Mouse (Mus musculus) midbrain, embryonic 11.5 days (tissue): ENCODE measurements around the gene Prr19. TPM values are rescaled to one million over a fixed set of nuclear protein-coding genes. Genes with fewer than 3 reads are reported as not detected.

Experiments used
- ATAC-seq: fragments of 200-750 bp; cut with Nextera tagmentation; 2 replicates; pipeline ENCODE4 v1.8.0; 2017; ENCODE audit warnings: moderate TSS enrichment, moderate library complexity; ENCODE audit not compliant: low FRiP score
- DNase-seq: peaks from one replicate; pipeline ENCODE4 v3.0.0; 2015; ENCODE audit warnings: low spot score; ENCODE audit errors: missing footprints
- H3K27ac ChIP-seq: fragments of 300-500 bp; sonication (generic); 2 replicates; pipeline ENCODE4 v1.5.1; 2014; ENCODE audit warnings: low read depth, low read length
- H3K27me3 ChIP-seq: fragments of 300-500 bp; sonication (generic); 2 replicates; pipeline ENCODE4 v1.6.1; 2014; ENCODE audit warnings: mild to moderate bottlenecking, low read length, moderate library complexity, mixed read lengths; ENCODE audit not compliant: control insufficient read depth, insufficient read depth
- H3K36me3 ChIP-seq: fragments of 300-500 bp; sonication (generic); 2 replicates; pipeline ENCODE4 v1.6.1; 2014; ENCODE audit warnings: mild to moderate bottlenecking, low read length, moderate library complexity, mixed read lengths; ENCODE audit not compliant: control insufficient read depth, insufficient read depth
- H3K4me1 ChIP-seq: fragments of 300-500 bp; sonication (generic); 2 replicates; pipeline ENCODE4 v1.6.1; 2014; ENCODE audit warnings: low read length; ENCODE audit not compliant: control insufficient read depth, insufficient read depth
- H3K4me2 ChIP-seq: fragments of 300-500 bp; sonication (generic); 2 replicates; pipeline ENCODE4 v1.6.1; 2014; ENCODE audit warnings: mild to moderate bottlenecking, moderate library complexity
- H3K4me3 ChIP-seq: fragments of 300-500 bp; sonication (generic); 2 replicates; pipeline ENCODE4 v1.5.1; 2014; ENCODE audit warnings: low read depth, low read length
- H3K9ac ChIP-seq: fragments of 300-500 bp; sonication (generic); 2 replicates; pipeline ENCODE4 v1.6.1; 2014; ENCODE audit warnings: low read length
- H3K9me3 ChIP-seq: fragments of 300-500 bp; sonication (generic); 2 replicates; pipeline ENCODE4 v1.6.1; 2016; ENCODE audit warnings: low read length; ENCODE audit not compliant: control insufficient read depth
- WGBS: fragments of 180-500 bp; shearing (Covaris S2); extraction: QIAGEN DNeasy Blood & Tissue Kit; methylation state at CpG from one replicate; pipeline ENCODE4 v1.1.7; 2014; 5-methylcytosine and 5-hydroxymethylcytosine counted together
- polyA plus RNA-seq: library from polyadenylated mRNA; unstranded; fragments of >200 nt; fragmentation: Nextera tagmentation; extraction: Ambion mirVana; gene quantifications from 2 replicates; pipeline ENCODE4 v1.2.1, GENCODE M21; 2014

The Prr19 gene
- polyA plus RNA-seq, 1 experiment from 2014 or later: 1.2 TPM

GRCm38 (mm10) chr7:25309425-25309824, 8.2 kb downstream of the Prr19 start:
- whole genome bisulfite sequencing: 87% methylated on average over 9 of the region's 9 CpGs
- peaks cover 7% of the 10 kb centered on the region for H3K4me1 ChIP-seq
- H3K27me3 ChIP-seq: peaks cover 20% of the 10 kb centered on the region
- H3K27ac ChIP-seq: no peak overlapping the region
- no peaks in the 10 kb centered on the region for H3K9me3 ChIP-seq
- H3K4me2 ChIP-seq: no peak overlapping the region
- no peaks in the 10 kb centered on the region for H3K36me3 ChIP-seq
- ATAC-seq (no peak), DNase-seq (no peak)
- no peak overlapping the region for H3K9ac ChIP-seq
- no peak overlapping the region for H3K4me3 ChIP-seq

- no peak for DNase-seq
- ATAC-seq: no peak
- Histone ChIP-seq H3K4me3 (no peak overlapping the region), H3K27ac (no peak overlapping the region), H3K9me3 (no peaks in the 10 kb centered on the region), H3K4me1 (peaks cover 14% of the 10 kb centered on the region), H3K4me2 (no peak overlapping the region), H3K9ac (no peak overlapping the region), H3K36me3 (no peaks in the 10 kb centered on the region), H3K27me3 (peaks cover 33% of the 10 kb centered on the region)
- WGBS: 78% methylated on average over 11 of the region's 11 CpGs
Observed at GRCm38 (mm10) chr7:25311193-25311592, 10.0 kb downstream of the Prr19 start.

- H3K4me3 ChIP-seq: no peak overlapping the region
- no peak overlapping the region for H3K27ac ChIP-seq
- no peak overlapping the region for H3K9ac ChIP-seq
- H3K36me3 ChIP-seq: no peaks in the 10 kb centered on the region
- peaks cover 12% of the 10 kb centered on the region for H3K4me1 ChIP-seq
- no peak overlapping the region for H3K4me2 ChIP-seq
- peaks cover 33% of the 10 kb centered on the region for H3K27me3 ChIP-seq
- no peaks in the 10 kb centered on the region for H3K9me3 ChIP-seq
- DNase-seq (peak; percentile 81), ATAC-seq (no peak)
- WGBS: 45% methylated on average over 7 of the region's 7 CpGs
Observed at GRCm38 (mm10) chr7:25313325-25313724, 12.1 kb downstream of the Prr19 start.

GRCm38 (mm10) chr7:25314606-25315305, 13.5 kb downstream of the Prr19 start:
- H3K4me1 ChIP-seq: peaks cover 14% of the 10 kb centered on the region
- ATAC-seq (no peak), DNase-seq (peak; percentile 86)
- H3K4me3 ChIP-seq: peak overlapping the region; percentile 37
- peak overlapping the region; percentile 67 for H3K4me2 ChIP-seq
- peak overlapping the region; percentile 61 for H3K9ac ChIP-seq
- H3K27ac ChIP-seq: no peak overlapping the region
- no peaks in the 10 kb centered on the region for H3K9me3 ChIP-seq
- no peaks in the 10 kb centered on the region for H3K36me3 ChIP-seq
- peaks cover 33% of the 10 kb centered on the region for H3K27me3 ChIP-seq
- WGBS: 2% methylated on average over 43 of the region's 51 CpGs

- peaks cover 14% of the 10 kb centered on the region for H3K4me1 ChIP-seq
- whole genome bisulfite sequencing: 1% methylated on average over 69 of the region's 69 CpGs
- H3K9ac ChIP-seq: peak overlapping the region; percentile 61
- H3K4me3 ChIP-seq: peak overlapping the region; percentile 37
- DNase-seq (peak; percentile 91), ATAC-seq (no peak)
- no peaks in the 10 kb centered on the region for H3K36me3 ChIP-seq
- no peaks in the 10 kb centered on the region for H3K9me3 ChIP-seq
- H3K27me3 ChIP-seq: peaks cover 33% of the 10 kb centered on the region
- H3K4me2 ChIP-seq: peak overlapping the region; percentile 67
- H3K27ac ChIP-seq: no peak overlapping the region
Observed at GRCm38 (mm10) chr7:25315306-25316041, 14.3 kb downstream of the Prr19 start.

- H3K27ac ChIP-seq: peak within 1 kb of the TSS; percentile 48
- no peaks in the 10 kb centered on the region for H3K9me3 ChIP-seq
- peak; percentile 100 for DNase-seq
- peak within 1 kb of the TSS; percentile 87 for H3K4me2 ChIP-seq
- no peaks in the 10 kb centered on the region for H3K36me3 ChIP-seq
- ATAC-seq: peak; percentile 99
- H3K4me1 ChIP-seq: peaks cover 20% of the 10 kb centered on the region
- H3K9ac ChIP-seq: peak within 1 kb of the TSS; percentile 78
- H3K4me3 ChIP-seq: peak within 1 kb of the TSS; percentile 67
- under 1% methylated on average over 52 of the region's 52 CpGs for WGBS
- H3K27me3 ChIP-seq: peaks cover 30% of the 10 kb centered on the region
Observed at GRCm38 (mm10) chr7:25316532-25317445, 15.6 kb downstream of the Prr19 start, which contains the start of gene Megf8. TSS of gene Megf8 (plus strand) at chr7:25317164.

GRCm38 (mm10) chr7:25317446-25317999, 16.3 kb downstream of the Prr19 start:
- peak overlapping the region; percentile 67 for H3K4me3 ChIP-seq
- ATAC-seq: no peak; the same call in 1 of the 2 replicates
- H3K9ac ChIP-seq: peak overlapping the region; percentile 78
- H3K9me3 ChIP-seq: no peaks in the 10 kb centered on the region
- peaks cover 25% of the 10 kb centered on the region for H3K4me1 ChIP-seq
- H3K27me3 ChIP-seq: peaks cover 27% of the 10 kb centered on the region
- H3K36me3 ChIP-seq: no peaks in the 10 kb centered on the region
- peak overlapping the region; percentile 48 for H3K27ac ChIP-seq
- peak overlapping the region; percentile 87 for H3K4me2 ChIP-seq
- WGBS: 21% methylated on average over 21 of the region's 21 CpGs
- no peak for DNase-seq

GRCm38 (mm10) chr7:25322058-25322484, 20.9 kb downstream of the Prr19 start:
- no peaks in the 10 kb centered on the region for H3K36me3 ChIP-seq
- peak overlapping the region; percentile 24; the same call in 1 of the 2 replicates for H3K9ac ChIP-seq
- H3K4me1 ChIP-seq: peaks cover 13% of the 10 kb centered on the region
- H3K4me2 ChIP-seq: no peak overlapping the region
- no peaks in the 10 kb centered on the region for H3K9me3 ChIP-seq
- no peak overlapping the region for H3K4me3 ChIP-seq
- ATAC-seq: peak; percentile 36; the same call in 1 of the 2 replicates
- no peaks in the 10 kb centered on the region for H3K27me3 ChIP-seq
- 7% methylated on average over 6 of the region's 6 CpGs for WGBS
- peak; percentile 91 for DNase-seq
- peak overlapping the region; percentile 63 for H3K27ac ChIP-seq
